Mouse (Mus musculus): ENCODE results near the gene Gm20696.

The Gm20696 gene

GRCm38 (mm10) chr6:99519806-99520675 lies 146.6 kb downstream of the Gm20696 start:
- DNase-seq (ENCODE audit: low read depth), result no peak

- DNase-seq (ENCODE audit: low read depth), result no peak
Observed at GRCm38 (mm10) chr6:99519052-99519451, 147.5 kb downstream of the Gm20696 start.

DNA sequence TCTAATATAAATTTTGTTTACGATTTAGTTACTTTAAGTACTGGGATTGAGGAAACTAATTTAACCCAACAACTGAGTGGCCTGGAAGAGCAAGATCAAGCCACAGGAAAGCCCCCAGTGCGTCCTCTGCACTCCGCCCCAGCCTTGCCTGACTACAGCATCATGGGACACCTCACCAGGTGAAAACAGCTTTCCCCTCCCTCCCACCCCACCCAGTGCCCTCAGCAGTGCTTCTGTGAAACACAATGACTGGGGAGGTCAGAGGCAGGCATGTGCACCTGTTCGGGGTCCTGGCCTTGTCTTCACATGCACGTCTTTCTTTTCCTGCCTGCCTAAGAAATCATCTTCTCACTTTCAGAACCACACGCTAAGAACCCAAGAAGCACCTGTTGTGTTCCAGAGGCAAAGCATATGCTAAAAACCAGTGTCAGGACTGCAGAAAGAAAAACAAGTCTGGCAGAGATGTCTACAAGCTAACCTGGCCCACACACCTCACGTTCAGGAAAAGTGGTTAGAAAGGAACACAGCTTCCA lies 150.9 kb downstream of the Gm20696 start:
- DNase-seq (ENCODE audit: low read depth), result no peak

GRCm38 (mm10) chr6:99511862-99512261 lies 154.7 kb downstream of the Gm20696 start:
- no peak for DNase-seq (ENCODE audit: low read depth)

GRCm38 (mm10) chr6:99509189-99509592 lies 157.4 kb downstream of the Gm20696 start:
- DNase-seq (ENCODE audit: low read depth), result no peak

DNA sequence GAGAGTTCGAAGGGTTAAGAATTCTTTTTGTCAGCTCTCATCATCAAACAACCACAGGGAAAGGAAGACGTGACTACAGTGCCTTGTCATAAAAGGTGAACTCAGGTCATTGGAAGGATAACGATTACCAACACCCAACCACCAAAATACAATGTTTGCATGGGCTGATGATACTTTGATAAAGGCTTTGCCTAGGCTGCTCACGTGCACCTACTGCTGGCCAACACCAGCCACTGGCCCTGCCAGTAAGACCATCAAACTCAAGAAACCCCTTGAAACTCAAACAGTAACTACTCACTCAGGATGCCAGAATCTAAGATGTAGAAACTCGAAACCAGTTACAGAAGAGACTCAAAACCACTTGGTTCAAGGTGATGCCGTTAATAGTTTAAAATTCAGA lies 159.8 kb downstream of the Gm20696 start:
- DNase-seq (ENCODE audit: low read depth), result no peak

DNA sequence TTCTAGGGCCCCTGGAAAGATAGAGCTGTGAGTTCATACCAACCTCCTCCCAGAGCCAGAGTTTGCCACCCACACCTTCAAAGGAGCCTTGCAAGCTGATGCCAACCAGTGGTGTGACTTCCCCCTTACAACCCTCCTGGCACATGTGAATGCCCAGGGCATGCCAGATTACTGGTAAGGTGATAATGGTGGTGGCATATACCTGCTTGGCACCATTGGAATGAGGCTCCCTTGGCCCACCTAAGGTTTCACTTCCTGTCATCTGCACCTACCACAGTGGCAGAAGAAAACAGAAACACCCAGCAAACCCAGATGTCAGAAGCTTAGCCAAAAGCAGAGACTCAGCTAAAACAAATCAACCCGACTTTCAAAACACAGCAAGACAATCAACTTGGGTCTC lies 162.9 kb downstream of the Gm20696 start:
- DNase-seq (ENCODE audit: low read depth), result no peak

DNA sequence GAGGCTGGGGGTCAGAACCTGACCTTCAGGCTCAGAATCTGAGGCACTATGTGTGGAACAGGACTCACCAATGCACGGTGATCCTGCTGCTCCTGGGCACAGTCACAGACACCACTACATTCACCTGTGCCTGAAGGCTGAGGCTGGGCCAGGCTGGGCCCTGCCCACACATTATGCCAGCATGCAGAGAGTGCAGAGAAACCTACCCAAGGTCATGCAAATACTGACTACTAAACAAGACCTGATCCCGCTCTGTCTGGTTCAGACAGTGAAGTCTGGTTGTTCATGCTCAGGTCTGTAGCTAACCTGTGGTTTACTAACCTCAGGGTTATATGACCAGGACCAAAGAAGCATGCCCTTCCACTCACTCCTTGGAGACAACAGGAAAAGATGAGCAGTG lies 163.9 kb downstream of the Gm20696 start:
- no peak for DNase-seq (ENCODE audit: low read depth)

DNA sequence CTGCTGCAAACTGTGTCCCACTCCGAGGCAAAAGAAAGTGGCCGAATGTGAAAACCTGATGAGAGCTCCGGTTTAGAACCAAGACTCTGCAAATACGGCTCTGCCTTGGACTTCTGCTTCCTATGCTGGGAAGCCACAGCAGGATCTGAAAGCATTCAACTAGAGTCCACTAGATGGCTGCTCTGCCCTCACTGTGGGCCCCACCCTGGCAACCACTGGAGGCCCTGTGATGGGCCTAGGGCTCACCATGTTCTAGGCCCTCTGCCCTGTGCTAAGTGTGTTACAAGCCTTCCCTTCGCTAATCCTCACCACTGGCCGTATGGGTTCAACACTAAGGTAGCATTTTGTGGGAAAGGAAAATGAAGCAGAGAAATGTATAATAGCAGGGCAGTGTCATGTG lies 164.3 kb downstream of the Gm20696 start:
- no peak for DNase-seq (ENCODE audit: low read depth)

GRCm38 (mm10) chr6:99500570-99501270 lies 165.9 kb downstream of the Gm20696 start:
- DNase-seq (ENCODE audit: low read depth), result no peak

- DNase-seq (ENCODE audit: low read depth), result no peak
Observed at GRCm38 (mm10) chr6:99498082-99498481, 168.5 kb downstream of the Gm20696 start.

DNA sequence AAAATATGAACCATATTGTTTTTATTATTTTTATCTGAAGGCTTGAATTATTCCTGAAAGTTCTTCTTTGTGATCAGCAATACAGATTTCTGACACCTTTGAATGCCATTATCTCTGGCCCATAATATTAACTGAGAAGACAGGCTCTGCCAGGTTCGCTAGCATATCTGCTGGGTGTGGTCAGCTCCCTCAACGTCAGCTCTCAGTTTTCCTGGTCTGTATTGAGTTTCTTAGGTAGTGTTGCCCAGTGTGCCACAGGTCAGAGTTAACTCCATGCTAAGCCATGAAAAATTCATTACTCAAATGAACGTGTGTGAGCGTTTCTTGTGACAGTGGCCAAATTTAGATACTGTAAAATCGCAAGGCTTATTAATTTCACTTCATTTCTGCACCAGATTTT lies 170.5 kb downstream of the Gm20696 start:
- no peak for DNase-seq (ENCODE audit: low read depth)

DNA sequence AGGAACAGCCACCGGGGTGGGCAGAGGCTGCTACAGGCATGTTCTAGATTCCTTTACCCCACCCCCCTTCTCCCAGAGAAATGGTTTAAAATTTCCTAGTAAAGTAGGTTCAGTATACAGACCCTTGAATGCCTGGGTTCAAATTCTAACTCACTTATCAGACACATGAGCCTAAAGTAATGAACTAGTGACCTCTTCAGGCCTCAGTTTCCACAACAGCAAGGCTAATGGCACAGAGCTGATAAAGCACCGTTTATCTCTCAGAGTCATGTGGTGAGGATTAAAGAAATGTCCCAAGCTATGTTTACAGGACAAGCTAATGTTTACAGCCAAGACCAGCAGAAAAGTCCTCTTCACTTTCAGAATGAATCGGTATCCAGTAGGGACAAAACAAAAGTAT lies 173.7 kb downstream of the Gm20696 start:
- DNase-seq (ENCODE audit: low read depth), result no peak

- DNase-seq (ENCODE audit: low read depth), result no peak
Observed at GRCm38 (mm10) chr6:99491979-99492544, 174.5 kb downstream of the Gm20696 start.

DNA sequence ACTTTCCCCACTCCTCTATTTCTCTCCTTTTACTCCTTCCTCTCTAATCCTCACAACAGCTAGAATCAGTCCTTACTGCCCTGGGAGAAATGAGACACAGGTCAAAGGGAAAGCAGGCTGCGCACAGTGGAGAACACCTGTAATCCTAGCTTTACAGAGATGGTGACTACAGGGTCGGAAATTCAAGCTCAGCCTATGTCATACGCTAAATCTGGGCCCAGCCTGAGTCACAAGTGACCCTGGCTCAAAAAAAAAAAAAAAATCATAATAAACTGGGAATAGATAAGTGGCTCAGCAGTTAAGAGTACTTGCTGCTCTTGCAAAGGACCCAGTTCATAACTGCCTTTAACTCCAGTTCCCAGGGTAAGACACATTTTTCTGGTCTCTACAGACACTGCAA lies 175.5 kb downstream of the Gm20696 start:
- no peak for DNase-seq (ENCODE audit: low read depth)

DNA sequence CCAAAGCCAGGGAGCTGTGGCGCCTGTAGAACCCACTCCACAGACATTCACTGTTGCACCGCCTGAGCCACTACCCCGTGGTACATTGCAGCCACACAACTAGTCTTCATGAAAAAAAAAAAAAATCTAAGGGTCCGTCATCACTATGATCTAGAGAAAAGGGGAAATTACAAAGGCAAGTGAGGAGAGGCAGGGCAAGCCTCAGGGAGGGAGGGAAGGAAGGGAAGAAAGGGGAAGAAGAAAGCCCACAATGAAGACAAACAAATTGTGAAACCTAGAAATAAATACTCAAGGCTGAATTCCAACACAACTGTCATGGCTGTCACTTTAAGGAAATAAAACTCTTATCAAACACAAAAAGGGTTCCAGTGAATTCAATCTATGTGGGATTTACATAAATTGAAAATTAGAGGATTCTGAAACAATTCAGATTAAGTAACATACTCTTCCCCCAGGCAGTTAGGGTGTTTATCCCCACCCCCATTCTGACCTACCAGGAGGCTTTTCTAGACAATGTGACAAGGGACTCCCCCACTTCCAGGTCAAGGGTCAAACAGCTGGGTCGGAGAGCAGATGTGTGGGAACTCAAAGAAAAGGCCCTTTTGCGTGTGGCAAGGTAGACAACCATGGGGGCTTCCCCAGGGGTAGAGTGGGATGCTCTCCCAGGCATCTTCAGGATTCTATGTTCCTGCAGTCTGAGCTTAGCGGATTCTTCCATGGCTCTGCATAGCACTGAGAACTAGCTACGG lies 176.5 kb downstream of the Gm20696 start:
- DNase-seq (ENCODE audit: low read depth), result no peak

- DNase-seq (ENCODE audit: low read depth), result no peak
Observed at GRCm38 (mm10) chr6:99489423-99489822, 177.2 kb downstream of the Gm20696 start.

- no peak for DNase-seq (ENCODE audit: low read depth)
Observed at GRCm38 (mm10) chr6:99485884-99486640, 180.5 kb downstream of the Gm20696 start.

DNA sequence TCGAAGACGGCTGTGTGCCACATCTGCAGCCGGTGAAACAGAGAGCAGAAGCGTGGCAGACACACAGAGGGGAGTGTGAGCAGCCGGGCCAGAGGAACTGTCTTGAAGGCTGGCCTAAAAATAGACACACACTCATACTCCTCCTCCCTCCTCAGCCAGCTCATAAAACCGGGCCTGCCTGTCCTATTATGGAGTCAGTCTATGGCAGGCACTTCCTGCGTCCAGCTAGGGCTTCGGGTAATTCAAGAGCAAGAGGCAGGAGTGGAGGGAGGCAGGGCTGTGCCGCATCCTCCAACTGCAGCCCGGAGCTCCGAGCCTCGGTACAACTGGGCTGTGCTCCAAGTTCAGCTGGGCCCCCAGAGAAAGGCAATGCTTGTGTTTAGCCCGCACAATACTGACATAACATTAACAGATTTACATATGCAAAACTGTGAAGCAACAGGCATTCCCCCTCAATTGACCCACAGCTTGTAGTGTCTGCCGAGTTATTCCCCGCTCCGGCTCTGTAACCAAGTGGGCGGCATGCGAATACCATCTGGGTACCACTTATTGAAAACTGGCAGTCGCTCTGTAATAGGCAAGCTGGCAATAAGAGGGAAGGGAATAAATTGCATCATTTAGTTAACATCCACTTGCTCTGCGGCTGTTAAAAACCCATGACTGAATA lies 181.2 kb downstream of the Gm20696 start:
- DNase-seq (ENCODE audit: low read depth), result peak; percentile 82

DNA sequence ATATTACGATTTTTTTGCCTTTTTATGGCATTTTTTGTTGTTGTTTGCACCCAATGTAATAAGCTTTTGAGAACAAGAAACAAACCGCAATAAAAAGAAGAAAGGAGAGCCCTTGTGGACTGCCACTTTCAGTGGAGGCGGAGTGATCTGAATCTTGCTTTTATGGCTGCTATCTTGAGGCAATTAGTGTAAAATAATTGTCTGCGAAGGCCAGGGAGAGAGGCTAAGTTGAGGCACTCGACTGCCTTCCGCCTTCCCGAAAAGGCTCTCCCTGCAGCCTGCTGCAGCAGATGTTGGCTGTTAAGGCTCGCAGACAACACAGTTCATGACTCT lies 181.7 kb downstream of the Gm20696 start:
- DNase-seq (ENCODE audit: low read depth), result no peak

GRCm38 (mm10) chr6:99484197-99484725 lies 182.3 kb downstream of the Gm20696 start:
- DNase-seq (ENCODE audit: low read depth), result peak; percentile 57

Measured in fibroblast of lung, adult 2 months (primary cell).